Mouse (Mus musculus) brain, adult 2 months (tissue): ENCODE results near the gene Ttc38.

Source experiments
- DNase-seq: peaks from one replicate; pipeline ENCODE4 v3.0.0; 2011; ENCODE audit warnings: low read depth, low spot score

Ttc38 gene

DNA sequence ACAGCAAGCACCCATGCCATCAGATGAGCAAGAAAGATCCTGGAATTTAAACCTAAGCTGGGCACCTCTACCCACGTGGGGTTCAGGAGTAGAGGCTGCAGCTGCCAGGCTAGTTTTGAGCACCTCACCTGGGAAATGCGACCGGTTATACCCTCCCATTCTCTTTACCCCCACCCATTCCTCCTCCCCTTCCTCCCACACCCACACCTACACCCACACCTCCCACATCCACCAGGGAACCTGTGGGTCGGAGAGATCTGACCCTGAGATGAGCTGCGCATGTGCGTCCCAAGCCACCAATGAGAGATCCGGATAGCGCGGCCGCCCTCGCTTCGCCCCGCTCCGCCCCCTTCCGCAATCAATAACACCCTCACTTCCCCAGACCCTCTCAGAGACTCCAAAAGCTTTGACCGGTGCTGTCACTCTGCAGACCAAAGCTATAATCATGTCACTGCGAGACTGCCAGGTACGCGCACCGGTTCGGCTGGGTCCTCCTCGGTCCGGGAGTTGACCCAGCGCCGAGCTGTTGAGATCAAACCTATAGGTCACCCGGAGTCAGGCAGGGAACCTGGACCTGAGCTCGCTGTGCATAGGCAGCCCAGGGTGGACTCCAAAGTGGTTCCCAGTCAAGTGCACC, at the start of gene Ttc38:
Gene Ttc38 (plus strand): TSS at position 353 of the 637 bp plus-strand sequence.
- DNase-seq: peak; percentile 92

DNA sequence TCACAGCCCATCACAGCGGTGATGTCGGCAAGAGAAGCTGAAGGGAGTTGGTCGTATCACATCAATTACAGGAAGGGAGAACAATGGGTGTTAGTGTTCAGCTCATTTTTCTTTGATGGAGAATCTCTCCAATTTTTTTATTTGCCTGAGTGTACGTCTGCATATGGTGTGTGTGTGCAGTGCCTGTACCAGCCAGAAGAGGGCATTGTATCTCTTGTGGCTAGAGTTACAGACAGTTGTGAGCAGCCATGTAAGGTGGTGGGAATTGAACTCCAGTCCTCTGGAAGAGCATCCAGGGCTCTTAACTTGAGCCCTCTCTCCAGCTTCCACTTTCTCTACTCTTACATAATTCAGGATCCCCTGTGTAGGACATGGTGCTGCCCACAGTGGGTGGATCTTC, 49.0 kb upstream of the Ttc38 start:
- no peak for DNase-seq

- no peak for DNase-seq
Measured at GRCm38 (mm10) chr15:85784341-85784740, 47.8 kb upstream of the Ttc38 start.

DNA sequence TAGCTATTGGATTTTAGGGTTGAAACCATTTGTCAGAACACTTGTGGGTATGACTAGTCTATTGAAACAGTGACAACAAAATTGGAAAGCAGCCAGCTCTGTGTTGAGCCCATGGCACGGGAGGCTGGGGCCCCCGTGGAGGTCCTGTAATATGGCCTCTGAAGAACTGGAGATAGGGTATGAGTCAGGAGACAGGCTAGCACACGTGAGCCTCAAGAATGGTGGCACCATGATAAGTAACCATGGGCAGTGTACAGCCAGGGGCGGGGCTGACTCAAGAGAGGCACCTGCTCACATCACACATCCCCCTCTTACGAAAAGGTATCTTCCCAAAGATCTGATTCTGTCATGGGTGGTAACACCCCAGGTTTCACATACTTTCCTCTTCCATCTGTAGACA, 45.4 kb upstream of the Ttc38 start:
- DNase-seq: no peak

DNA sequence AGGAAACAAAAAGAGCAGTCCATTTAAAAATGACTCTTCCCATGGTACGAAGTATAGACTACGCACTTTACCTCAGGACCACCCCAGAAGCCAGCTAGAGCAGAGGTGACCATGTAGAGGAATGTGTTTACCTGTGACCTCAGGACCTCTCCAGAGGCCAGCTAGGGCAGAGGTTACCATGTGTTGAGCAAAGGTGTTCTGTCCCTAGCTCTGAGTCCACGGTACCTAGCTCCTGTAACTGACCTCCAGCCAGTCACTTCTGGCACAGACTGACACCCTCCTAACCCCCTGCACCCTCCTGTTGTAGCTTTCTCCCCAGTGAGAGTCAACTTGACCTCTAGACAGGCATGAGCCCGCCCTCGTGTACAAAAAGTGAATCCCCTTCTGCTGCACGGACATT, 44.6 kb upstream of the Ttc38 start:
- DNase-seq: no peak

- DNase-seq: no peak
Measured at GRCm38 (mm10) chr15:85788051-85788450, 44.1 kb upstream of the Ttc38 start.

- DNase-seq: no peak
Measured at GRCm38 (mm10) chr15:85788633-85789032, 43.5 kb upstream of the Ttc38 start.

DNA sequence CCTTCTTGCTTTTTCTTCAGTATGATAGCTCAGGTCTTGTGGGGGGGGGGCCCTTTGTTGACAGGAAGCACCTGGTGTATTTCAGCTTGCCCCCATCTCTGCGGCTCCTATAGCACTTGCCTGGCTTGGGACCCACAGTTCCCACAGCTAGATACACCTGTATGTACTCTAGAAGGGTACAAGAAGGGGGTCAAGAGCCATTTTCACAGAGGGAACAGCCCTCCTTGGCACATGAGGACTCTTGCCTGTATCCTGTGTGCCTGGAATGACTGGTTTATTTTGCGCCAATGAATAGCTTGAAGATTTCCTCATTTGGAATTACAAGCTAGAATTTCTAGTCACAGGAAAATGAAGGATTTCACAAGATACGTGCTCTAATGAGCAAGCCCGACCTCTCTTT, 40.7 kb upstream of the Ttc38 start:
- DNase-seq: no peak

DNA sequence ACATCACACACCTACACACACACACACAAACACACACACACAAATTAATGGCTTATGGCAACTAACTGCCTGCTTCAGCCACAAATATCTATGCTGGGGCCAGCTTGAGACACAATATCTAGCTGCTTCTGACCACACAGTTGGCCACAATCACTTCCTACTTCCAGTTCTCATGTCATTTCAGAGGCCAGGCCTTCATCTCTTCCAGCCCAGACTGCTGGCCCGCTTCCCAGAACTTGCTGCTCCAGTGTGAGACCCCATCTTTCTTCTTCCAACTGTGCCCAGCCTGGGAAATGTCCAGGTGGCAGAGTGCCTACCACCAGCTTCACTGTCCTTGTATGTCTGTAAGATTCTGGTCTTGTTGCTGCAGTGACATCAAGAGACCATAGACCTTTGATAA, 39.3 kb upstream of the Ttc38 start:
- peak; percentile 33 for DNase-seq

- no peak for DNase-seq
Measured at GRCm38 (mm10) chr15:85795516-85795915, 36.6 kb upstream of the Ttc38 start.

DNA sequence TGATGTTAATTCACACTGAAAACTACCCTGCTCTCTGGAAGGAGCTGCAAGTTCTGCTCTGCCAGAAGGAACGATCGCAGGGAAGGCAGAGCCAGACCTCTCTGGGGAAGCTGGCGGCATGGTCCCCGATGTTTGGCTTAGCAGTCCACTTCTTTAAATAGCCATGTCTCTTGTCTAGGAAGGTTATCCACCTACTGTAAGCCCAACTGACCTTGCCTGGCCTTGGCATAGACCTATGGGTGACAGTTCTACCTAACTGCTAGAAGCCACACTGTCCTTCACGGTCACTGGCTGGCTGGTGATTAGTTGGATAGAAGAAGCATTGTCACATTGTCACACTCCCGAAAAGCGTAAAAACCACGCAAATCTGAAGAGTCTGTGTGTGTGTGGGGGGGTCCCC, 33.4 kb upstream of the Ttc38 start:
- DNase-seq: no peak

- DNase-seq: no peak
Measured at GRCm38 (mm10) chr15:85802931-85803330, 29.2 kb upstream of the Ttc38 start.

DNA sequence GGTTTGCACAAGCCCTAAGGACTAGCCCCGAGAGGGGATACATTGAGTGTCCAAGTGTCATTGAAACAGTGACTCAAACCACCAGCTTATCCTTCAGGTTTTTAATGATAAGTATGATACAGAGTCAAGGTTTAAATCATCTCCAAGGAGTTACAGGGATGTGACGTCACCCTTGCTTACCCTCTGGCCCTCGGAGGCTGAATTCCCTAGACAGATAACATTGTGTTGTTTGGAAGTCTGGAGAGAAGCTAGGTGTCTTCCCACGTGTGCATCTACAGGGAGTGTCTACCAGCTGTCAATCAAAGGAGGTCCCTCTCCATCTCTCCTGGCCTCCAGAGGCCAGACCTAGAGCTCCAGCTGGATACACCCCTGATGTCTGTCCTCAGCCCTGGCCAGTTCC, 25.2 kb upstream of the Ttc38 start:
- DNase-seq: no peak

DNA sequence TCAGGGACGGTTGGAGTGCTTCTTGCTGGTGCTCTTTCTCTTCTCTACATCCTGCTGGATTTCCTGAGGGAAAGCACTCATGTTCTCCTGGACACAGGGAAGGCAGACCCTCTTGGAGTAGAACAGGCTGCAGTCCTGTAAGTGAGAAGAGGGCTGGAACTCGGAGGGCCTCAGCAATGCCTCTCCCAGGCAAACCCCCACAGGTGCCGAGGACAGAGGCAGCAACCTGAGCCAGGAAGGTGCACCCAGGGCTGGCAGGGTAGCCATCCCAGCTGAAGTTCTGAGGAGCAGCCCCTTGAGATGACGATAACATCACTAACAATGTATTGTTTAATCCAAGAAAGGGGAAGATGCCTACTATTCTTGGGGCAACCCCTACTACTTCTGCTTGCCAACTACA, 24.7 kb upstream of the Ttc38 start:
- DNase-seq: no peak

DNA sequence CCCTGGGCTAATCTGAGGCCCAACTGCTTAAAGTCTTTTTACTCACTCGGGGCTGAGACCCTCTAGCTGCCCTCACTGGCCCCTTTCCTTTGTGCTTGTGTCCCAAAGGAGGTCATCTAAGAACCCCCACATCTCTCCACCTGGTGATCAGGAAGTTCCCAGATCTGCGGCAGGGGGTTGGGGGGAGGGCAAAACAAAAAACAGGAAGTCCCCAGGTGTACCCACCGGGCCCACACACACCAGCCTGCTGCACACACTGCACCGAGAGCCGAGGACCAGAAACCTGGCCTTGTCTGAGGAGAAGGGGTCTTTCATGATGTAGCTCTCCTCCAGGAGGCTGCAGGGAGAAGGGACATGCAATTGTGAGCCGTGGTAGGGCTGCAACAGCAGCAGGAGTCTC, 24.1 kb upstream of the Ttc38 start:
- no peak for DNase-seq

- peak; percentile 28 for DNase-seq
Measured at GRCm38 (mm10) chr15:85808434-85808833, 23.7 kb upstream of the Ttc38 start.

- no peak for DNase-seq
Measured at GRCm38 (mm10) chr15:85809091-85809490, 23.0 kb upstream of the Ttc38 start.

- no peak for DNase-seq
Measured at GRCm38 (mm10) chr15:85810462-85810805, 21.7 kb upstream of the Ttc38 start.

DNA sequence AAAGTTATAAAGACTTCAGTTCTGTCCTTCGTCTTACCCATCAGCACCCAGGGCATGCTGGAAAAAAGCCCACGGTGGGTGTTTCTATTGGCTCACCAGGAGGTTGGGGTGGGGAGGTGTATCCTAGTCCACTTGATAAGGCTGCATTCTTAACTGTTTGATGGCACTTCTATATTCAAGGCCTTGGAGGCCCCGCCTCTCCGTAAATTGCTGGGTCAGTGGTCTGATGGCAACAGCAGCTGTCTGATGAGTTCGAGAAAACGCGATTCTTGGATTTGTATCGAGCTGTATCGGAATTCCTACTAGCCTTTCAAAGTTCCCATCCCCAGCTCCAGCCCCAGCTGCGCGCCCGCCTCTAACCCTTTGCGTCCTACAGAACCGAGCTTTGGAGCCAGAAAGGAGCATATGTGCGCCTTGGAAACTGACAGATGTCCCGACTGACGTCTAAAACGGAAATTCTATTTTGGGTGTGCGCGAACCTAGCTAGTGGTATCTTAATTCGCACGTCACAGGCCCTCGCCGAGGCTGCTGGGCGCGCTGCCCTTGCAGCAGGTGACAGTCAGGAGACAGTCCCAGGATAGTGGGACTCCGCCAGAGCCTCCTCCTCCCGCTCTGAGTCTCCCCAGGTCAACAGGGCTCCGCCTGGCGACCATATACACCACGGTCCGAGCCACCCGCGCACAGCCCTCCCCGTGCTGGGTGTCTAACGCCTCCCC, 21.1 kb upstream of the Ttc38 start:
- DNase-seq: peak; percentile 96

DNA sequence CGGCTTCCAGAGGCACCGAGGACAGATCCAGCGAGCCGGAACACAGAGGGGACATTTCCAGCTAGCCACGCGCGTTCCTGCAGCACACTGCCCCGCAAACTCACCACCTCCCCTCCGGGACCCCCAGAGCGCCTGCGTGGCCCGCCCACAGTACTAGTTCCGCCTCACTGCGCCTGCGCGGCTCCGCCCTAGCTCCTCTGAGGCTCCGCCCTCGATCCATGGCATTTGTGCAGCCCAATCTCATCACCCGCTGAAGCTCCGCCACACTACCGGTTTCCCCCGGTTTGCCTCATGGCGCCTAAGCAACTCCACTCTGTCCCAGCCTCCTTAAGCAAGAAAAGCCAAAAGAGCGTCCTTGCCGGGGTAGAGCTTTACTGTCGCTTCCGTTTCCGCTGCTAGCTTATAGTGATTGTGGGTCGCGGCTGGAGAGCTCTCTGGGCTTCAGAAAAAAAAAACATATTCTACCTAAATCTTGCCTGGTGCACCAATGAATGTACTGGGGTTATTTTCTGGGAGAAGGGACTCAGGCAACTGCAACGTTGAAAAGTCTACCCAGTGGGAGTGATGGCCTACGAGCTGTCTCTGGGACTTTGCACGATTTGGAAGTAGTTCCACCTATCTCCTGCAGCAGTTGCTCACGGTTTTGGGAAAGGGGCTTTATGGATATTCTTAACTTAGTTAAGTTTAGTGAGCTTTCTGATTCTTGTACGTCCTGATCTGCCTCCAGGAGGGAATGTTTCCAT, 20.4 kb upstream of the Ttc38 start, which contains the start of gene Cdpf1:
Gene Cdpf1 (minus strand): TSS at position 163 of the 743 bp plus-strand sequence.
- peak; percentile 99 for DNase-seq

- no peak for DNase-seq
Measured at GRCm38 (mm10) chr15:85813428-85813827, 18.7 kb upstream of the Ttc38 start.

GRCm38 (mm10) chr15:85821203-85822010, 10.7 kb upstream of the Ttc38 start, which contains the start of gene Pkdrej:
Pkdrej (minus strand) TSS chr15:85821734.
- DNase-seq: peak; percentile 54
